Mouse (Mus musculus): Measurements from ENCODE around the gene Smc1a. TPM values are rescaled to one million over a fixed set of nuclear protein-coding genes. Genes with fewer than 3 reads are reported as not detected.

The Smc1a gene
- 48.7 and 50.2 TPM in 2 replicates for polyA plus RNA-seq (2012; rRNA removed)

GRCm38 (mm10) chrX:152016151-152017145 lies at the start of gene Smc1a, which contains the start of gene Ribc1:
Gene Smc1a, plus strand, starts transcription at chrX:152016428.
Gene Ribc1, minus strand, starts transcription at chrX:152016295.

GRCm38 (mm10) chrX:152001737-152002710 lies 14.2 kb upstream of the Smc1a start, which contains the start of gene Hsd17b10:
Gene Hsd17b10, plus strand, starts transcription at chrX:152001845.

Other genes with a start within 250 kb of the Smc1a start
- 18.8 and 21.1 TPM in 2 replicates for gene Huwe1, start 215.6 kb upstream of the Smc1a start, polyA plus RNA-seq (2012; rRNA removed)
- 38.2 and 38.3 TPM in 2 replicates for gene Hsd17b10, start 14.6 kb upstream of the Smc1a start, polyA plus RNA-seq (2012; rRNA removed)
- gene Ribc1, start 133 bp upstream of the Smc1a start, polyA plus RNA-seq (2012; rRNA removed): 0.94 and 1.0 TPM in 2 replicates
- gene Iqsec2, start 127.8 kb downstream of the Smc1a start, polyA plus RNA-seq (2012; rRNA removed): 0.95 and 1.4 TPM in 2 replicates
- 19.0 and 20.9 TPM in 2 replicates for gene Kdm5c, start 216.6 kb downstream of the Smc1a start, polyA plus RNA-seq (2012; rRNA removed)